Mouse (Mus musculus): ENCODE measurements around the gene Crb2.
A peak's percentile ranks its signal among the peaks of the same experiment; 100 is the strongest.

Crb2 gene

DNA sequence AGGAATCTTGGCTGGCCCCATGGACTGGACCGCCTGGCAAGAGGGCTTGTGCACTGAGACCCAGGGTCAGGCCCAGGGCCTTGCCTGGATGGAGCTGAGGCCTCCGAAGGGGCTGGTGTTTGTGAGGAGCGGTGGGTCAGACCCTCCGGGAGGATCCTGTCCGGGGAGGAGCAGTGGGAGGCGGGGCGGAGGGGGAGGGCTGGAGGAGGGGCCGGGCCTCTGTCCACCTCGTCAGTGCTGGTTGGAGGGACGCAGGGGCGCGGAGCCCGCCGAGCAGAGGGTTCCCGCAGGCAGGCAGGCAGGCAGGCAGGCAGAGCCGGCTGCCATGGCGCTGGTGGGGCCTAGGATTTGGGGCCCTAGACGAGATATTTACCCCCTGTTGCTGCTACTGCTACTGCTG, at the start of gene Crb2:
Crb2 (plus strand) TSS at position 234 of the 400 bp plus-strand sequence.
- peak; percentile 81 for DNase-seq (ENCODE audit: low spot score)

DNA sequence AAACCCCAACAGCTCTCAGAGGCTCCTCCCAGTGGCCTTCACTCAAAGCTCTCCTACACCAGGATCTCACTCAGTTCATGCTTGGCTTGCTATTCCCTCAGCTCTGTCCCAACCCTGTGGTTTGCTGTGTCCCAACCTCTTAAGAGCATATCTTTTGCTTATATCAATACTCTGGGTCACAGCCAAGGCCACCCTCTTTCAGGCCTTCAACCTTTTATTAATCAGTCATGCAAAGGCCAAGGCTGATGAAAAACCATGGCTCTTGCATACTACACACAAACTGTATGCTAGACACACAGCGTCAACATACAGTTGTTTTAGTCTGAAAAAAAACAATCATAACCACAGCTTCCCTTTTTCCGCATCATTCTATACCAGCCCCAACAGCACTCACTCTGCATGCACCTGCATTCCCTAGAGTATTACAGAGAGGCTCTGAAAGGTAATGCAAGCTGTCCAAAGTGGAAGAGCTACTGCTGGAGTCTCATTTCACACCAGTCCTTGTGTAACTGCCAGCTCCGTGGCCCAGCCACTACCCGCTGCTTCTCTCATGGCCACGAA, 44.7 kb upstream of the Crb2 start:
- DNase-seq (ENCODE audit: low spot score), result no peak

- peak; percentile 67 for DNase-seq (ENCODE audit: low spot score)
Measured at GRCm38 (mm10) chr2:37734979-37735806, 40.9 kb upstream of the Crb2 start.

DNA sequence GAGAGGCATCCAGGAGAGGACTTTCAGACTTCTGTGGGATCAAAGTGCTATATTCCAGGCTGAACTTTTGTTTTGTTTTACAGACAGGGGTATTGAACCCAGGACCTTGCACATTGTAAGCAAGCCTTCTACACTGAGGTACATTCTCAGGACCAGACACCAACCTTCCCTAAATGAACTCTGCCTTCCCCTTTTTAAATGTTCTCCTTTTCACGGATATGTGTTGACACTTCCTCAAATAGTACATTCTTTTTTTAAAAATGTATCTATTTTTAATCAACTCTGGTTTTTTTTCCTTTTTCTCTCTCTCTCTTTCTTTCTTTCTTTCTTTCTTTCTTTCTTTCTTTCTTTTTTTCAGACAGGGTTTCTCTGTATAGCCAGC, 40.3 kb upstream of the Crb2 start:
- no peak for DNase-seq (ENCODE audit: low spot score)

GRCm38 (mm10) chr2:37741806-37742554, 34.1 kb upstream of the Crb2 start:
- DNase-seq (ENCODE audit: low spot score), result peak; percentile 82

GRCm38 (mm10) chr2:37744773-37745395, 31.2 kb upstream of the Crb2 start:
- no peak for DNase-seq (ENCODE audit: low spot score)

DNA sequence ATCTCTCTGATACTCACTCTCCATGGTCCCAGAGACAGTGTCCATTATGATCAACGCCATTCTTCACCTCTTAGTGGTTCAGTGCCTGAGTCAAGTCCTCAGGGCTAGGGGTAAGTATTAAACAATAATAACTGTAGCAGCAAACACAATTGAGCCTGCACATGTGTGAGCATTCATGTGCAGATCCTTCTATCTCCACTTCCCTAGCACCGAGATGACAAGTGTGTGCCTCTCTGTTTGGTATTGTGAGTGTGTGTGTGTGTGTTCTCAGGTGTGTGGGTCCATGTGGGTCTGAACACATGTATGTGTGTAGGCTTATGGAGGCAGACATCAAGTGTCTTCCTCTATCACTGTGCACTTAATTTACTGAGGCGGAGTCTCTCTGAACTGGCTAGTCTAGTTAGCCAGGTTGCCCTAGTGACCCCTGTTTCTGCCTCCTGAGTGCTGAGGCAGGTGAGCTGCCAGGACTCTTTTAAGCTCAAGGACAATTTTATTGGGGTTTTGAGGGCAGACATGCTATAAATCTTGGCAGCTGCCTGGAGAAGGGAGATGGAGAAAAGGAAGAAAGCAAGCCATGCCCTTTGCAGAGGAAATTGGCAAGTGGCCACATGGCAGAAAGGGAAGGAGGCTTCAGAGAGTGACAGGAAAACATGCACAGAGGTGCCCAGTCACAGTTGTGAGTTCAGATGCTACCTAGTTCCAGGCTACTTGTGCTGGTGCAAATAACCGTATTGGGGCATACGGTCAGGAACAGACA, 29.6 kb upstream of the Crb2 start:
- DNase-seq (ENCODE audit: low spot score), result no peak

GRCm38 (mm10) chr2:37747909-37748308, 28.1 kb upstream of the Crb2 start:
- DNase-seq (ENCODE audit: low spot score), result peak; percentile 40

DNA sequence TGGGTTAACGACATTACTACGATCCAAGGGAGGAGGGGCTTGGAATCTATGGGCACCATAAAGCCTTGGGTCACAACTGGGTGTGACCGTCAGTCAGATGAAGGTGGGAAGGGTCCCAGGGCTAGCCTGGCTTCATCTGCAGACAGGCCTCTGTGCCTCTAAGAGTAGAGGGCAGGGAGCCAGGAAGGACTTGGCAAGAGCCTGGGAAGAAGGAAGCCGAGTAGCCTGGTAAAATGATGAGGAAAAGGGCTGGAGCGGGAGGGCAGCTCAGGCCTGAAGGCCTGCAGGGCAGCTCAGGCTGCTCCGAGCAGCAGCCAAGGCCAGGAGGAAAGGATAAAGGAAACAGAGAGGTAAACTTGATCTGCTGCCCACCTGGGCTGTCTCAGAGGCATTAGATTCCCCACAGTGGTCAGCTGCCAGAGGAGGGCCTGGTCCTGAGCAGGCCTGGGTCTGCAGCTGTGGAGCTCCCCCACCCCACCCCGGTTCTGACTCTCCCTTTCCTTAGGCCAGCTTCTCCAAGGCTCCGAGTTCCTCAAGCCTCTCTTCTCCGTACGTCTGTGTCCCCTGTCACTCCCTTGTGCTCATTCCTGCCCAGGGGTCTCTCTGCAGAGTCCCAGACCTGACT, 27.5 kb upstream of the Crb2 start:
- DNase-seq (ENCODE audit: low spot score), result peak; percentile 73

- no peak for DNase-seq (ENCODE audit: low spot score)
Measured at GRCm38 (mm10) chr2:37749323-37749722, 26.7 kb upstream of the Crb2 start.

DNA sequence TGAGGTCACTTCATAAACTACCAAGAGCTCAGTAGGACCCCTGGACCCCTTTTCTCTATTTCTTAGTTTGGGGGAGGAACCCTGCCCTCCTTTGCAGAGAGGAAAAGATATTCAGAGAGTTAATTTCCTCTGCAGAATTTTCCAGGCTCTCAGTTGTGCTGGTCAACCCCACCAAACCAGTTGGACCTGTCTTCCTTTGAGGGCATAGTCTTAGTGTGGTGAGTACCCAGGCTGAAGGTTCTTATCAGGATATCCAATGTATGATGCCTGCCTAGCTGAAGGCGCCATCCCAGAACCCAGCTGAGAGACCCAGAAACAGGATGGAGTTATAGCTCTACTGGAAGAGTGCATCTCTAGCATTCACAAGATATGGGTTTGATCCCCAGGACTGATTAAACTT, 24.9 kb upstream of the Crb2 start:
- no peak for DNase-seq (ENCODE audit: low spot score)

- DNase-seq (ENCODE audit: low spot score), result no peak
Measured at GRCm38 (mm10) chr2:37756220-37756930, 19.7 kb upstream of the Crb2 start.

- no peak for DNase-seq (ENCODE audit: low spot score)
Measured at GRCm38 (mm10) chr2:37757016-37757415, 19.0 kb upstream of the Crb2 start.

DNA sequence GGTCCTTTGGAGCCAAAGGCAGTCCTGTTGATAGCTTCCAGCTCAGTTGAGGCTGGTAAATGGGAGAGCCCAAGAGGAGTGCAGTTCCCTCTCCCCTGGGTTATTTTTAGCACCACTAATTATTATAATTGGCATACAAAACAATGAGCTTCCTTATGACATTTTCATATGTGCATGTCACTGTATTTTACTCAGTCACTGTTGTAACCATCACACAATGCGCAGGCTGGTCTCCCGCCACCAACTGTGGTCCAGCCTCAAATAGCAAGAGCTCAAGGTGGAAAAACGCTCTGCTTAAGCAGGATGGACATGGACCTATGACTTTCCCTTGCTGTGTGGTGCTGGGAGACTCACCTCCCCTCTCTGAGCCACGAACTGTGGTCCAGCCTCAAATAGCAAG, 18.3 kb upstream of the Crb2 start:
- no peak for DNase-seq (ENCODE audit: low spot score)

GRCm38 (mm10) chr2:37758343-37759015, 17.6 kb upstream of the Crb2 start:
- peak; percentile 85 for DNase-seq (ENCODE audit: low spot score)

- DNase-seq (ENCODE audit: low spot score), result no peak
Measured at GRCm38 (mm10) chr2:37760633-37761032, 15.4 kb upstream of the Crb2 start.

DNA sequence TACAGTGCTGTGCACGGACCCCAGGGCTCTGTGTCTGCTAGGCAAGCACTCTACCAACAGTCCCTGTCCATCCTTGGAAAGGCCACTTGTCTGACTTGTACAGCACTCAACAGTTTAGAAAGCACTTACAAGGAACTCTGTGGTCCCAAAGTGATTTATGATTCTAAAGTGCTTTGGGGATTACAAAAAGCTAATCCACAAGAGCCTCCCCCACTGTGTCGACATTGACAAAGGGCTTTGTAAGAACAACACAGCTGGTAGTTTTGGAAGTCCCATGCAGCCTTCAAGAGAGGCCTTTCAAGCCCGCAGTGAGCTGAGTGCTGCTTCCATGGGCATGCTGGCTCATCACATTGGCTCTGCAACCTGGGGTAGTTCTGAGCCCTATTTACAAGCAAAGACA, 12.4 kb upstream of the Crb2 start:
- no peak for DNase-seq (ENCODE audit: low spot score)

DNA sequence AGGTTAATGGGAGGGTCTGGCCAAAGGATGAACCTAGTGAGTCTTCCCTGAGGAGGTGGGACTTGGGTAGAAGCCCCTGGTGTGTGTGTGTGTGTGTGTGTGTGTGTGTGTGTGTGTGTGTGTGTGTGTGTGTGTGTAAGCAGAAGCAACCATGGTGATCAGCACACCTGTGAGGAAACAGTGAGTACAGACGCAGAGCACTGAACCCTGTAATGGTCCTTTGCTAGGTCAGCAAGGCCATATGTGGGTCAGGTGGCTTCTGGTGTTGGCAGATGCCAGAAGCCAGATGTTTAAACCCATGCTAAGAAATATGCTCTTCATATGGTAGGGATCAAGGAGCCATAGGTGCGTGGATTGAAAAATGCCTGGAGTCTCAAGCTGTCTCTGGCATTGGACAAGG, 11.5 kb upstream of the Crb2 start:
- DNase-seq (ENCODE audit: low spot score), result no peak

GRCm38 (mm10) chr2:37765082-37765483, 11.0 kb upstream of the Crb2 start:
- no peak for DNase-seq (ENCODE audit: low spot score)

All from MN1 (cell line).